Mouse (Mus musculus) stomach, embryonic 16.5 days (tissue): ENCODE results near the gene Tcf25. TPM values are rescaled to one million over a fixed set of nuclear protein-coding genes. Genes with fewer than 3 reads are reported as not detected.

ENCODE experiments used
- ATAC-seq: fragments of 200-750 bp; cut with Nextera tagmentation; 2 replicates; pipeline ENCODE4 v1.8.0; 2017; ENCODE audit warnings: moderate number of reproducible peaks, moderate TSS enrichment; ENCODE audit not compliant: insufficient read depth, low FRiP score
- H3K27ac ChIP-seq: fragments of 300-500 bp; sonication (generic); 2 replicates; pipeline ENCODE4 v1.5.1; 2014; ENCODE audit warnings: low read length
- H3K27me3 ChIP-seq: fragments of 300-500 bp; sonication (generic); 2 replicates; pipeline ENCODE4 v1.6.1; 2014; ENCODE audit warnings: low read length, control low read depth, mixed read lengths; ENCODE audit not compliant: control insufficient read depth, insufficient read depth
- H3K36me3 ChIP-seq: fragments of 300-500 bp; sonication (generic); 2 replicates; pipeline ENCODE4 v1.6.1; 2014; ENCODE audit warnings: low read length; ENCODE audit not compliant: control insufficient read depth, insufficient read depth
- H3K4me1 ChIP-seq: fragments of 300-500 bp; sonication (generic); 2 replicates; pipeline ENCODE4 v1.6.1; 2014; ENCODE audit warnings: low read length, control low read depth, mixed read lengths; ENCODE audit not compliant: control insufficient read depth, insufficient read depth
- H3K4me2 ChIP-seq: fragments of 300-500 bp; sonication (generic); 2 replicates; pipeline ENCODE4 v1.6.1; 2014; ENCODE audit warnings: low read depth, low read length, mixed read lengths
- H3K4me3 ChIP-seq: fragments of 300-500 bp; sonication (generic); replicated peaks from 2 replicates; pipeline ENCODE4 v1.5.1; 2014; ENCODE audit warnings: mild to moderate bottlenecking, low read length
- H3K9ac ChIP-seq: fragments of 300-500 bp; sonication (generic); 2 replicates; pipeline ENCODE4 v1.6.1; 2014; ENCODE audit warnings: low read length
- H3K9me3 ChIP-seq: fragments of 300-500 bp; sonication (generic); replicated peaks from 2 replicates; pipeline ENCODE4 v1.6.1; 2016; ENCODE audit warnings: low read length, control low read depth; ENCODE audit not compliant: control insufficient read depth
- WGBS: fragments of 180-500 bp; shearing (Covaris S2); extraction: QIAGEN DNeasy Blood & Tissue Kit; methylation state at CpG from one replicate; pipeline ENCODE4 v1.1.7; 2014; 5-methylcytosine and 5-hydroxymethylcytosine counted together
- polyA plus RNA-seq: library from polyadenylated mRNA; unstranded; fragments of >200 nt; fragmentation: Nextera tagmentation; extraction: Ambion mirVana; gene quantifications from 2 replicates; pipeline ENCODE4 v1.2.1, GENCODE M21; 2015

The Tcf25 gene
- polyA plus RNA-seq: 167 and 177 TPM in 2 replicates

- ATAC-seq: peak; percentile 91
- Histone ChIP-seq H3K4me3 (peak within 1 kb of the TSS; percentile 97), H3K36me3 (no peaks in the 10 kb centered on the region), H3K27me3 (no peaks in the 10 kb centered on the region), H3K9ac (peak within 1 kb of the TSS; percentile 97), H3K4me2 (peak within 1 kb of the TSS; percentile 72), H3K9me3 (no peaks in the 10 kb centered on the region), H3K4me1 (peaks cover 13% of the 10 kb centered on the region), H3K27ac (peak within 1 kb of the TSS; percentile 98)
- WGBS: under 1% methylated on average over 75 of the region's 75 CpGs
These were observed at the start of gene Tcf25 for GRCm38 (mm10) chr8:123373403-123374238. Tcf25 (plus strand) TSS chr8:123373753.

GRCm38 (mm10) chr8:123328552-123328951, 45.0 kb upstream of the Tcf25 start:
- Histone ChIP-seq H3K36me3 (no peaks in the 10 kb centered on the region), H3K9ac (no peak overlapping the region)
- no peak for ATAC-seq

GRCm38 (mm10) chr8:123329350-123329749, 44.2 kb upstream of the Tcf25 start:
- no peak overlapping the region for H3K4me2 ChIP-seq

More at GRCm38 (mm10) chr8:123328552-123328951, 45.0 kb upstream of the Tcf25 start:
- Histone ChIP-seq H3K9me3 (no peaks in the 10 kb centered on the region), H3K4me3 (no peak overlapping the region), H3K27ac (no peak overlapping the region), H3K27me3 (no peaks in the 10 kb centered on the region), H3K4me2 (no peak overlapping the region), H3K4me1 (peaks cover 9% of the 10 kb centered on the region; the same call in 1 of the 2 replicates)
- WGBS: 88% methylated on average over 2 of the region's 2 CpGs

GRCm38 (mm10) chr8:123329961-123330360, 43.6 kb upstream of the Tcf25 start:
- no peaks in the 10 kb centered on the region for H3K27me3 ChIP-seq
- no peak overlapping the region for H3K9ac ChIP-seq
- H3K4me1 ChIP-seq: peaks cover 13% of the 10 kb centered on the region
- no peak overlapping the region for H3K4me2 ChIP-seq
- H3K4me3 ChIP-seq: no peak overlapping the region
- ATAC-seq: no peak
- WGBS: 70% methylated on average over 5 of the region's 5 CpGs
- no peak overlapping the region for H3K27ac ChIP-seq
- H3K36me3 ChIP-seq: no peaks in the 10 kb centered on the region
- H3K9me3 ChIP-seq: no peaks in the 10 kb centered on the region

More at GRCm38 (mm10) chr8:123329350-123329749, 44.2 kb upstream of the Tcf25 start:
- Histone ChIP-seq H3K9me3 (no peaks in the 10 kb centered on the region), H3K27me3 (no peaks in the 10 kb centered on the region), H3K27ac (no peak overlapping the region), H3K4me1 (peaks cover 12% of the 10 kb centered on the region), H3K9ac (no peak overlapping the region), H3K4me3 (no peak overlapping the region), H3K36me3 (no peaks in the 10 kb centered on the region)
- no peak for ATAC-seq
- 71% methylated on average over 4 of the region's 4 CpGs for WGBS

GRCm38 (mm10) chr8:123330701-123331100, 42.9 kb upstream of the Tcf25 start:
- Histone ChIP-seq H3K36me3 (no peaks in the 10 kb centered on the region), H3K4me2 (no peak overlapping the region), H3K4me1 (peaks cover 13% of the 10 kb centered on the region), H3K27ac (no peak overlapping the region), H3K9ac (no peak overlapping the region), H3K27me3 (no peaks in the 10 kb centered on the region), H3K4me3 (no peak overlapping the region), H3K9me3 (no peaks in the 10 kb centered on the region)
- ATAC-seq: no peak
- 48% methylated on average over 6 of the region's 6 CpGs for WGBS

GRCm38 (mm10) chr8:123331301-123331700, 42.3 kb upstream of the Tcf25 start:
- WGBS: 61% methylated on average over 2 of the region's 2 CpGs
- H3K27me3 ChIP-seq: no peaks in the 10 kb centered on the region
- no peak overlapping the region for H3K9ac ChIP-seq
- 0 out of 2 replicates have a peak overlapping the region, but pooled peaks have one; percentile 0 for H3K27ac ChIP-seq
- no peaks in the 10 kb centered on the region for H3K9me3 ChIP-seq
- no peaks in the 10 kb centered on the region for H3K36me3 ChIP-seq
- no peak for ATAC-seq
- no peak overlapping the region for H3K4me3 ChIP-seq
- H3K4me2 ChIP-seq: no peak overlapping the region
- H3K4me1 ChIP-seq: peaks cover 13% of the 10 kb centered on the region

- H3K27ac ChIP-seq: 0 out of 2 replicates have a peak overlapping the region, but pooled peaks have one; percentile 0
- 29% methylated on average over 8 of the region's 8 CpGs for WGBS
- no peaks in the 10 kb centered on the region for H3K27me3 ChIP-seq
- no peak overlapping the region for H3K4me3 ChIP-seq
- H3K36me3 ChIP-seq: no peaks in the 10 kb centered on the region
- no peaks in the 10 kb centered on the region for H3K9me3 ChIP-seq
- peaks cover 13% of the 10 kb centered on the region for H3K4me1 ChIP-seq
- no peak overlapping the region for H3K9ac ChIP-seq
- H3K4me2 ChIP-seq: peak overlapping the region; percentile 82
- ATAC-seq: no peak
These were observed 41.7 kb upstream of the Tcf25 start for GRCm38 (mm10) chr8:123331810-123332209.

GRCm38 (mm10) chr8:123332262-123333090, 41.1 kb upstream of the Tcf25 start, which contains the start of gene Spire2:
Spire2 (plus strand) TSS chr8:123332713.
- H3K4me1 ChIP-seq: peaks cover 12% of the 10 kb centered on the region
- peak within 1 kb of the TSS; percentile 55 for H3K4me3 ChIP-seq
- H3K4me2 ChIP-seq: peak within 1 kb of the TSS; percentile 82
- ATAC-seq: peak; percentile 88
- WGBS: under 1% methylated on average over 84 of the region's 85 CpGs
- peak within 1 kb of the TSS; percentile 23; the same call in 1 of the 2 replicates for H3K27ac ChIP-seq
- H3K9me3 ChIP-seq: no peaks in the 10 kb centered on the region
- no peaks in the 10 kb centered on the region for H3K27me3 ChIP-seq
- no peaks in the 10 kb centered on the region for H3K36me3 ChIP-seq
- peak within 1 kb of the TSS; percentile 68 for H3K9ac ChIP-seq
